Mouse (Mus musculus) myocyte (in vitro differentiated cells): Measurements from ENCODE around the gene Gm6993. TPM values are rescaled to one million over a fixed set of nuclear protein-coding genes. Genes with fewer than 3 reads are reported as not detected.
A peak's percentile ranks its signal among the peaks of the same experiment; 100 is the strongest.

ENCODE experiments used
- H3K27me3 ChIP-seq: one replicate; pipeline ENCODE4 v1.6.1; 2011; ENCODE audit not compliant: control insufficient read depth, insufficient read depth, insufficient read length
- H3K36me3 ChIP-seq: one replicate; pipeline ENCODE4 v1.6.1; 2011; ENCODE audit not compliant: control insufficient read depth, insufficient read depth
- H3K4me2 ChIP-seq: one replicate; pipeline ENCODE4 v1.6.1; 2011; ENCODE audit warnings: low read depth, control low read depth
- H3K4me3 ChIP-seq: one replicate; pipeline ENCODE4 v1.5.1; 2011; ENCODE audit warnings: mild to moderate bottlenecking, control low read depth, moderate library complexity
- H3K79me2 ChIP-seq: one replicate; pipeline ENCODE4 v1.6.1; 2011; ENCODE audit not compliant: control insufficient read depth, insufficient read depth
- H3ac ChIP-seq: one replicate; pipeline ENCODE4 v1.6.1; 2011; ENCODE audit not compliant: control insufficient read depth, insufficient read length
- CEBPB ChIP-seq: IDR thresholded peaks from 2 replicates; pipeline ENCODE4 v1.6.1; 2011; ENCODE audit warnings: mild to moderate bottlenecking, moderate library complexity; ENCODE audit not compliant: poor library complexity, insufficient read depth, severe bottlenecking
- E2F4 ChIP-seq: IDR thresholded peaks from one replicate; pipeline ENCODE4 v1.6.1; 2011; ENCODE audit warnings: mild to moderate bottlenecking, control low read depth, moderate library complexity; ENCODE audit not compliant: insufficient read depth
- MAX ChIP-seq: IDR thresholded peaks from one replicate; pipeline ENCODE4 v1.6.1; 2011; ENCODE audit warnings: low read depth, mild to moderate bottlenecking, control low read depth
- MYOD1 ChIP-seq, 3 experiments: IDR thresholded peaks; one replicate each; pipeline ENCODE4 v1.6.1; 2011; ENCODE audit warnings: control low read depth in 2 of 3, low read depth in 2 of 3, mild to moderate bottlenecking in 2 of 3, moderate library complexity in 1 of 3; ENCODE audit not compliant: insufficient read length in 2 of 3, control insufficient read depth in 1 of 3
- MYOG ChIP-seq, 3 experiments: IDR thresholded peaks; one replicate each; pipeline ENCODE4 v1.6.1; 2011; ENCODE audit warnings: control low read depth in 2 of 3, low read depth in 2 of 3, mild to moderate bottlenecking in 2 of 3; ENCODE audit not compliant: insufficient read length in 2 of 3, control insufficient read depth in 1 of 3, insufficient read depth in 1 of 3
- POLR2A ChIP-seq: IDR thresholded peaks from one replicate; pipeline ENCODE4 v1.6.1; 2011; ENCODE audit warnings: low read depth, mild to moderate bottlenecking, control low read depth, moderate library complexity; ENCODE audit not compliant: insufficient read length
- POLR2AphosphoS2 ChIP-seq: IDR thresholded peaks from one replicate; pipeline ENCODE4 v1.6.1; 2011; ENCODE audit warnings: low read depth, control low read depth; ENCODE audit not compliant: insufficient read length
- REST ChIP-seq: IDR thresholded peaks from one replicate; pipeline ENCODE4 v1.6.1; 2011; ENCODE audit warnings: mild to moderate bottlenecking, control low read depth, moderate library complexity; ENCODE audit not compliant: insufficient read depth, insufficient read length
- SRF ChIP-seq: IDR thresholded peaks from one replicate; pipeline ENCODE4 v1.6.1; 2011; ENCODE audit warnings: low read depth; ENCODE audit not compliant: control insufficient read depth, insufficient read length
- TCF12 ChIP-seq: IDR thresholded peaks from one replicate; pipeline ENCODE4 v1.6.1; 2011; ENCODE audit warnings: mild to moderate bottlenecking, control low read depth; ENCODE audit not compliant: poor library complexity, insufficient read depth, severe bottlenecking
- TCF3 ChIP-seq: IDR thresholded peaks from one replicate; pipeline ENCODE4 v1.6.1; 2011; ENCODE audit warnings: low read depth, control low read depth; ENCODE audit not compliant: insufficient read length
- USF1 ChIP-seq: IDR thresholded peaks from one replicate; pipeline ENCODE4 v1.6.1; 2011; ENCODE audit warnings: low read depth, mild to moderate bottlenecking, control low read depth, moderate library complexity
- polyA plus RNA-seq: library from polyadenylated mRNA; unstranded; fragments of >200 nt; fragmentation: generic; extraction: Trizol; gene quantifications from one replicate; pipeline ENCODE4 v1.2.1, GENCODE M21; 2012; ENCODE audit warnings: missing spikeins

The Gm6993 gene
- polyA plus RNA-seq, 1 experiment = not detected

DNA sequence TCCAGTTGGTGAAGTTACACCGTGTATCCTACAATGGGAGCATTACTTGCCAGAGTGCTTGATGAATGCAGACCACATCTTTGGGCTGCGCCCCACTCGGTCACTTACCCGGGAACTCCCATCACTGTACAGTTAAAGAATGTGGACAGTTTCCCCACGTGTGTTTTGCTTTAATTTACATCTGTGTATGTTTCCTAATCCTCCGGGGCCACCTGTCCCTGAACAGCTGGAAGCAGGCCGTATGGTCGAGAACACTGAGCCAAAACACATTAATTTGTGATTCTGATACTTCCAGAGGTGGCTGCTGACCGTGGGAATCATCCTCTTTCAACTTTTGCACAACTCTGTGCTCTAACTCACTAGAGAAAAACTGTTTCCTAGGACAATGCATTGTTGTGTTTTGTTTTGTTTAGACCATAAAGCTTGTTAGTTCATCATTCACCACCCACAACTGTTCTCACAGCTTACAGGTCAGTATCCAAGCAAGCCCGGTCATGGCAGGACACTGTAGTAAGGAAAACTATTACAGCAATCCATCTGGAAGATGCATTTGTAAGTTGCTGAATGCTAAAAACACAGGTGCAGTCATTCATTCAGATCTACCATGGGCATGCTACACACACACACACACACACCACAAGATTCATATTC, 34.5 kb upstream of the Gm6993 start:
- Histone ChIP-seq H3ac (no peak overlapping the region), H3K27me3 (no peaks in the 10 kb centered on the region), H3K79me2 (no peaks in the 10 kb centered on the region), H3K4me2 (peak overlapping the region; percentile 19), H3K36me3 (no peaks in the 10 kb centered on the region), H3K4me3 (no peak overlapping the region)
- TF ChIP-seq MAX = no peak
- peak; percentile 19 for TF ChIP-seq TCF3
- peak in 2 of 3 experiments; percentile 37 to 80 for TF ChIP-seq MYOD1 (IDR thresholded peaks at IDR 0.05; ENCODE audit: control insufficient read depth in 1 of 3, insufficient read length in 2 of 3, low read depth in 2 of 3)

DNA sequence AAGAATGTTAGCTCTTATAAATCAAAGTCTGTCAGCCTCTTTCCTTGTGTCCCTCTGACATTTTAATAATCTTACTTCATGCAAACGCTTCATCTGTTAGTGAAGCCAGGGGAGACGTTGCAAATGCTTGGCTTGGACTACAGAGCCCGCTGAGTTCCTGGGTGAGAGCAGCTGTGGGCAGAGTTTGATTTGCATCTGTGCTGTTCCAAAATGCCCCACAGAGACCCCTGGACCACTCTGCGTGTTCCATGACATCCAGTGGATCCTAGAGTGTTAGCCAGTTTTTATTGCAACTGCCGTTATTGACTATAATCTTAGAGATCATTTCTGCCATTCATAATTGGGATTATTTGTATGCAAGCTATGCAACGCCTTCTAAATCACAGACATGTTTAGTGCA, 31.8 kb upstream of the Gm6993 start:
- Histone ChIP-seq H3K4me3 (no peak overlapping the region), H3K36me3 (no peaks in the 10 kb centered on the region), H3K4me2 (no peak overlapping the region), H3ac (no peak overlapping the region), H3K79me2 (no peaks in the 10 kb centered on the region), H3K27me3 (no peaks in the 10 kb centered on the region)
- TF ChIP-seq MAX (no peak), REST (no peak), TCF12 (no peak), E2F4 (no peak), USF1 (no peak), MYOD1 (IDR thresholded peaks at IDR 0.05; ENCODE audit: control insufficient read depth in 1 of 3, insufficient read length in 2 of 3, low read depth in 2 of 3) (no peak), CEBPB (no peak), POLR2A (no peak), TCF3 (no peak), SRF (no peak), POLR2AphosphoS2 (no peak)

DNA sequence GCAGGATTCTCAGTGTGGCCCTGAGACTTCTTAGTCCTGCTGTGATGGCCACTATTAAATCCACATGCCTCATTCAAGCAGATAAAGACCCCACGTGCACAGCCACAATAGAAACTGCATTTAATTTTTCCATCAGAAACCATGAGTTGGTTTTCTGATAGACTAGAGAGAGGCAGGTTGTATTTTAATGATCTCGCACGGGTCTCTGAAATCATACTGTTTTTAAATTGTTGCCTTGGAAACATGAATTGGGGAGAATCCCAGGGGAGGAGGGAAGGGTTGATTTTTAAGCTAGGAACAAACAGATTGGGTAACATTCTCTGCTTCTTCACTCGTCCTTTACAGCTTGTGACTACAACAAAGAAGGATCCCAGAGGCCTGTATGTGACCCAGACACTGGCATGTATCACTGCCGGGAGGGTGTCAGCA, 31.2 kb upstream of the Gm6993 start:
- Histone ChIP-seq H3K4me2 (no peak overlapping the region), H3K36me3 (no peaks in the 10 kb centered on the region), H3K79me2 (no peaks in the 10 kb centered on the region), H3K4me3 (no peak overlapping the region), H3K27me3 (no peaks in the 10 kb centered on the region), H3ac (no peak overlapping the region)
- TF ChIP-seq TCF3 (no peak), REST (no peak), CEBPB (no peak), USF1 (no peak), MYOG (IDR thresholded peaks at IDR 0.05; ENCODE audit: control insufficient read depth in 1 of 3, insufficient read depth in 1 of 3, insufficient read length in 2 of 3, low read depth in 2 of 3) (no peak), E2F4 (no peak), SRF (no peak), TCF12 (no peak), POLR2AphosphoS2 (no peak), POLR2A (no peak), MAX (no peak), MYOD1 (IDR thresholded peaks at IDR 0.05; ENCODE audit: control insufficient read depth in 1 of 3, insufficient read length in 2 of 3, low read depth in 2 of 3) (no peak)

DNA sequence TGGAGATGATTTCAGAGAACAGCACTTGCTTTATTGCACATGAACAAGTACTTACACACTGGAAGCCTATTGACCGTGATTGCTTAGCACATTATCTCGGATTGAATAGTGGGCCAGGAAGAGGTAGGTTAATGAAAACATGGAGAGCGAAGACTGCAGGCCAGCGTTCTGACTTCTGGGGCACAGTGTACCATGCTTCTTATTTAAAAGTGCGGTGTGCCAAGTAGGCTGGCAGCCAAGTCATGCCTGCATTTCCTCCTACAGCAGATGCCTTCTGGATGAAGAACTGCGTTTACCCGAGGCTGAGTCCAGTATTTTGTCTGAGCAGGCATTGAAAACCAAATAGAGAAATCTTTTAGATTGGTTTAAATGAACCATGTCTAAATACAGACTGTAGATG, 27.0 kb upstream of the Gm6993 start:
- Histone ChIP-seq H3K4me3 (no peak overlapping the region), H3K27me3 (no peaks in the 10 kb centered on the region), H3K36me3 (no peaks in the 10 kb centered on the region), H3ac (no peak overlapping the region), H3K79me2 (no peaks in the 10 kb centered on the region), H3K4me2 (no peak overlapping the region)
- TF ChIP-seq MAX (no peak), POLR2AphosphoS2 (no peak), SRF (no peak), E2F4 (no peak), MYOD1 (IDR thresholded peaks at IDR 0.05; ENCODE audit: control insufficient read depth in 1 of 3, insufficient read length in 2 of 3, low read depth in 2 of 3) (no peak), USF1 (no peak), POLR2A (no peak), CEBPB (no peak), REST (no peak), TCF12 (no peak), TCF3 (no peak), MYOG (IDR thresholded peaks at IDR 0.05; ENCODE audit: control insufficient read depth in 1 of 3, insufficient read depth in 1 of 3, insufficient read length in 2 of 3, low read depth in 2 of 3) (no peak)

DNA sequence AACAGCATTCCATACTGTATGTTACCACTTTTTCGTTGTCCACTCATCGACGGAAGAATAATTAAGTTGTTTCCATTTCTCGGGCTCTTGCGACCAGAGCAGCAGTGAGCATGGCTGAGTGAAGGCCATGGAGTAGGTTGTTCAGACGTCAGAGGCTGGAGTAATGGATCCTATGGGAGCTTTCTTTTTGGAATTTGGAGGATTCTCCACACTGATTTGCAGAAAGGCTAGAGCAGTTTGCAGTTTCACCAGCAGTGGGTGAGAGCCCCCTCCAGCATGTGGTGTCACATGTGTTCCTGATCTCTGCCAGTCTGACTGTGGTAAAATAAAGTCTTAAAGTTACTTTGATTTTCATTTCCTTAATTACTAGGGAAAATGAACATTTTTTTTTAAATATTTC, 25.6 kb upstream of the Gm6993 start:
- H3K36me3 ChIP-seq = no peaks in the 10 kb centered on the region

More for the DNA sequence above, 25.6 kb upstream of the Gm6993 start:
- TF ChIP-seq POLR2A (no peak), CEBPB (no peak), E2F4 (no peak), POLR2AphosphoS2 (no peak), MYOD1 (IDR thresholded peaks at IDR 0.05; ENCODE audit: control insufficient read depth in 1 of 3, insufficient read length in 2 of 3, low read depth in 2 of 3) (no peak), TCF12 (no peak), TCF3 (no peak), MYOG (IDR thresholded peaks at IDR 0.05; ENCODE audit: control insufficient read depth in 1 of 3, insufficient read depth in 1 of 3, insufficient read length in 2 of 3, low read depth in 2 of 3) (no peak), USF1 (no peak)
- Histone ChIP-seq H3K27me3 (no peaks in the 10 kb centered on the region), H3K4me3 (no peak overlapping the region), H3K79me2 (no peaks in the 10 kb centered on the region), H3K4me2 (no peak overlapping the region), H3ac (no peak overlapping the region)
